Mouse (Mus musculus) cerebellum, adult 2 months (tissue): Measurements from ENCODE around the gene St6galnac5.

ENCODE experiments used
- CTCF ChIP-seq: fragments of 200-500 bp; IDR thresholded peaks from 2 replicates; pipeline ENCODE4 v1.5.1; 2011; ENCODE audit warnings: low read depth, mild to moderate bottlenecking, control low read depth, low read length, moderate library complexity, borderline replicate concordance; ENCODE audit not compliant: insufficient read depth
- POLR2A ChIP-seq: fragments of 200-500 bp; IDR thresholded peaks from 2 replicates; pipeline ENCODE4 v1.6.1; 2011; ENCODE audit warnings: low read length, control low read depth, borderline replicate concordance; ENCODE audit not compliant: insufficient read depth

- no peak for TF ChIP-seq CTCF
- TF ChIP-seq POLR2A = no peak
Measured at GRCm38 (mm10) chr3:152796216-152796615, 185.8 kb downstream of the St6galnac5 start.
